Mouse (Mus musculus): ENCODE measurements around the gene Hdlbp.

Hdlbp gene

GRCm38 (mm10) chr1:93445111-93445821 lies 33.3 kb downstream of the Hdlbp start:
- no peak for DNase-seq (ENCODE audit: low read depth, low spot score)

- DNase-seq (ENCODE audit: low read depth, low spot score) = peak; percentile 19
Observed at GRCm38 (mm10) chr1:93444405-93445110, 34.1 kb downstream of the Hdlbp start.

GRCm38 (mm10) chr1:93439321-93439720 lies 39.3 kb downstream of the Hdlbp start:
- DNase-seq (ENCODE audit: low read depth, low spot score) = no peak

GRCm38 (mm10) chr1:93432087-93432486 lies 46.5 kb downstream of the Hdlbp start:
- DNase-seq (ENCODE audit: low read depth, low spot score) = no peak

GRCm38 (mm10) chr1:93403403-93403802 lies 75.2 kb downstream of the Hdlbp start:
- DNase-seq (ENCODE audit: low read depth, low spot score) = no peak

GRCm38 (mm10) chr1:93401191-93402052 lies 77.2 kb downstream of the Hdlbp start:
- DNase-seq (ENCODE audit: low read depth, low spot score) = no peak

GRCm38 (mm10) chr1:93388906-93389305 lies 89.7 kb downstream of the Hdlbp start:
- no peak for DNase-seq (ENCODE audit: low read depth, low spot score)

- DNase-seq (ENCODE audit: low read depth, low spot score) = no peak
Observed at GRCm38 (mm10) chr1:93387198-93387597, 91.4 kb downstream of the Hdlbp start.

GRCm38 (mm10) chr1:93379117-93379516 lies 99.5 kb downstream of the Hdlbp start:
- no peak for DNase-seq (ENCODE audit: low read depth, low spot score)

GRCm38 (mm10) chr1:93377307-93377706 lies 101.3 kb downstream of the Hdlbp start:
- DNase-seq (ENCODE audit: low read depth, low spot score) = no peak

- DNase-seq (ENCODE audit: low read depth, low spot score) = no peak
Observed at GRCm38 (mm10) chr1:93373665-93374064, 105.0 kb downstream of the Hdlbp start, which contains the start of gene Ano7. Ano7 (plus strand) TSS chr1:93373930.

GRCm38 (mm10) chr1:93365641-93366040 lies 113.0 kb downstream of the Hdlbp start:
- DNase-seq (ENCODE audit: low read depth, low spot score) = no peak

GRCm38 (mm10) chr1:93362661-93363060 lies 116.0 kb downstream of the Hdlbp start:
- no peak for DNase-seq (ENCODE audit: low read depth, low spot score)

Data from telencephalon, adult 2 months (tissue).